Mouse (Mus musculus) liver, adult 2 months (tissue): Measurements from ENCODE around the gene Hmox2.

Experiments
- CTCF ChIP-seq: fragments of 200-500 bp; IDR thresholded peaks from 2 replicates; pipeline ENCODE4 v1.5.1; 2011; ENCODE audit warnings: low read depth, low read length, control low read depth
- POLR2A ChIP-seq: fragments of 200-500 bp; IDR thresholded peaks from 2 replicates; pipeline ENCODE4 v1.6.1; 2011; ENCODE audit warnings: low read length, control low read depth; ENCODE audit not compliant: insufficient read depth; ENCODE audit errors: extremely low read depth

- TF ChIP-seq CTCF (no peak), POLR2A (no peak)
These were observed 13.8 kb downstream of the Hmox2 start for GRCm38 (mm10) chr16:4739994-4740393.
